Mouse (Mus musculus) heart, postnatal 14 days (tissue): ENCODE data around the gene Lrrc15. TPM values are rescaled to one million over a fixed set of nuclear protein-coding genes. Genes with fewer than 3 reads are reported as not detected.

Experiments used
- DNase-seq, 2 experiments: peaks; one replicate each; pipeline ENCODE4 v3.0.0; 2021 to 2022
- intact Hi-C: fragments of 180-260 bp; cut with DNase I; formaldehyde crosslinking; loops from one replicate; pipeline ENCODE4 v1.15.1; 2025
- total RNA-seq, 2 experiments: library from RNA; stranded (reverse); gene quantifications; 2 replicates each; pipeline ENCODE4 v1.2.3; 2021

Lrrc15 gene
- total RNA-seq, 2 experiments from 2014 or later: 0.29 to 0.33 TPM

DNA sequence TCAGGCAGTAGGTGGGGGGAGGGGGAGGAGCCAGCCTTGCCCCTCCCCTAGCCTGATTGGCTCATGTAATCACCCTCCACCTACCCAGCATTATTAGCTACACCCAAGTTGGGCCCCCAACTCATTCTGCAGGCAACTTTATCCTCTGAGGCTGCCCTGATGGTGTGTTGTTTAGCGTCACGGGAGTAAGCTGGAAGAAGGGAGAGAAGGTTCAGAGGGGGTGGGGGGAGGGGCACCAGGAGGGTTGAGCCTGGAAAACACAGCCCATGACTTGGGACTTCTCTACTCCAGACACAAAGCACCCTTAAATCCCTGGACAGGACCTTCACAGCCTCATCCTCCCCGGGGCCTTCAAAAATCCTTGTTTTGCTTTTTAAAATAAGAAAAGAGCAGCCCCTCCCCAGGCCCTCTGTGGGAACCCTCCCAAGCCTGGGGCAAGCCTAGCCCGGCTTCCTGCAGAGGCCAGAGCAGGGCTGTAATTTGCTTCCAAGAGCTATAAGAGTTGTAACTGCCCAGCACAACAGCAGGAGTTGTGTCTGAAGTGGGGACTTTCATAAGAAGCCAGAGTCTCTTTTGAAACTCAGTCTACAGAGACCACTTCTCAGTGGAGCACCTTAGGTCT is 2.3 kb downstream of the Lrrc15 start:
- DNase-seq: no peak
- intact Hi-C loops: no loop called here

DNA sequence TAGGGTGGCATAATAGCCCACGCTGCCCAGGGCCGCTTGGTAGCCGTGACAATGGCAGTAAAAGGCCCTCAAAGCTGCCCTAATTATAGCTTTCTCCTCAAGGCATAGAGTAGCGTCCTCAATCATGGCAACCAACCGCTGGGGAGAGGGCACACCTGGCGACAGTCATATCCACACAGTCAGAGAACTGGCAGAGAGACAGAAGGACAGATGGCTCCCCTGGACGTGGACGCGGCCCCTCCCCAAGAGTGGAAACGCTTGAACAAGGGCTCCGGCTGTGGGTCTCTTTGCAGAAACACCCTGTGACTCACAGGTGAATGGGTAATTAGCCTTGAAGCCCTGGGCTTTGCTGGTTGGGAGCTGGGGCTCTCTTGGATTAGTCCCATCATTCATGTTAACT is 4.7 kb downstream of the Lrrc15 start:
- intact Hi-C loops: no loop called here
- DNase-seq: no peak

DNA sequence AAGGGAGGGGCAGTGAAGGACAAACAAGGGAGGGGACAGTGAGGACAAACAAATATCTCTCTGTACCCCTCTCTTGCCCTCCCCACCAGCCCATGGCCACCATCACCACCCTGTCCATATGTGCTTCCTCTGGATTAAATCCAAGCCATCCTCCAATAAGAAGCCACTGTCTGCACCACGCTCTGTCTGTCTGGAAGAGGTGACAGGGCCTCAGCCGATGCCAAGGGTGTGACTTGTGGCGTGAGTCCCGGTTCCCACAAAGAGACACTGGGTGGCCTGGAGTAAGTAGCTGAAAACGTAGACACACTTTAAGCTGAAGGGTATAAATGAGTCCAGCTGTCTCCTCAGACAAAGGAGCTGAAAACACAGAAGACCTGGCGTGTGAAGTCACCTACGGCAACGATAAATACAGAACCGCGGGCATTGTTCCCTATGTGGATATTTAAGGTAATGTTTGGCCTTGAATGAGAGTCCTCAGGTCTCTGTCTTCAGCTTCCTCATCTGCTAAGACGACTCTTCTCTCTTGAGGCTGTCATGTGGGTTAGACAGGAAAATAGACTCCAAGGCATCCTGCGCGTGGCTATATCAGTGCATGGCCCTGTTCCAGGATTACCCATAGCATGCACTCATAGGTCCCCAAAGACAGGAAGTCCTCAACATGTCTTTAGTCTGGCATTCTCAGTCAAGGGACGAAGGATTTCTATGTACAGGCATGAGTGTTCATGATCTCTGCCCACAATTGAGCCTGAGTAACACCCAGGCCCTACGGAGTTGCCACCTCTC is 7.3 kb downstream of the Lrrc15 start:
- intact Hi-C loops: no loop called here
- DNase-seq: no peak

DNA sequence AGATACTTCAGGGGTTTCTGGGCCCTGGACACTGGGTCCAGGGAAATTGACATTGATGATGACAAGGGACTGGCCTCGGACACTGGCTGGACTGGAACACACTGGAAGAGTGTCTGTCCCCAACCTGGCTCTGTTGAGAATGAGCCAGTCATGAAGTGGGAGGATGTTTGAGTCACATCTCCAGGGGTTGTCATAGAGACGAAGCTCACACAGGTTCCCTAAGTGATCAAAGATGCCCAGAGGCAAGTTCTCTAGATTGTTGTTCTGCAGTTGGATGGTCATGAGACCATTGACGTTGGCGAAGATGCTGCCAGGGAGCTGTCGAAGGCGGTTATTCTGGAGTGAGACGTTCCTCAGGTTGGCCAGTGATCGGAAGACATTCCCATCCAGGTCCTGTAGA is 10.0 kb downstream of the Lrrc15 start:
- intact Hi-C loops: no loop called here
- no peak for DNase-seq

DNA sequence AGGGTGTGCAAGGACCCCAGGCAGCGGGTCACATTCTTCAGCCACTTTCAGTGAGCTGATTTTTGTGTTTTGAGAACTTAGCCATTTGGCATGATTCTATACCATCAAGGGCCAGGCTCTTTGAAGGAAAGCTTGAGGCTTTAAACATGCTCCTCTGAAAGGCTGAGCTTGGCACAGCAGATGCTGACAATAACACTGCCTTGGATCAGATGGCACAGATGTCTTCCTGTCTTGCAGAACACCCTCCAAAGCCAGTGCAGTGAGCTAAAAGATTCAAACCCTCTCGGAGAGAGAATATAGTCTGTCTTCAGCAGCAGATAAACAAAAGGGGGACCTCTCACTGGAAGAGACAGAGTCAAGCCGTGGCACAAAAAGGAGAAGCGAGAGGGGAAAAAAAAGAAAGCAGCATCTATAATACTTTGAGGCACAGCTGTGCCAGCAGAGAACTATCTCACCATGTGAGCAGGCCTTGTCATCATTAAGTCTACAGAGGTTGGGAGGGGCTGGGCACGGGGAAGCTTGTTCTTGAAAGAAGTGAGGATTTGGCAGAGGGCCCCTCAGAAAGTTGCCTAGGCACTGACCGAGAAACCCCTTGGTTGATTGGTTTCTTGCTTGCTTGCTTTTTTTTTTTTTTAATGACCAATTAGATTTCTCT is 11.0 kb downstream of the Lrrc15 start:
- no peak for DNase-seq
- intact Hi-C loops: no loop called here

DNA sequence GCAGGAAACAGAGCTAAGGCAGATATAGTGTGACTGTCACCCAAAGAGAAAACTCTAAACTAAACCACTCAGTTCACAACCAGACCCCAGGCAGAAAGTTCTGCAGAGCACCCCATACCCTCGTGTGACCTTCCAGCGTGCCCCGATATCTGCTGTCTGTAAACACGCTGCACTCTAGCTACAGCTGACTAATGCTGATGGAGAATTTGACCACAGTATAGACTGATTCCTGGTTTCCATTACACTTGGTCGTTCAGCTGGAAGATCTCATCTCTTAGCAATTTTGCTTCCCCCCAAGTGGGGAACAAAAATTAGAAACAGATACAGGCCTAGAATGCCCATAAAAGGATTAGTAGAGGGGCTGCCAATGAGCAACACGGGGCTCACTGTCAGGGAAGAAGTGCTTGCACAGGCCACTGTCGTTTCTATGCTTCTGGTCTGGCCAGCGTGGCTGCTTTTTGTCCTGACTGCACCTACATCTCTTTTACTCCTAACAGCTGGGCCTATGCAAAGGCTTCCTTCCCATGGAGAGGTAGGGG is 11.8 kb downstream of the Lrrc15 start:
- intact Hi-C loops: no loop called here
- DNase-seq: no peak

DNA sequence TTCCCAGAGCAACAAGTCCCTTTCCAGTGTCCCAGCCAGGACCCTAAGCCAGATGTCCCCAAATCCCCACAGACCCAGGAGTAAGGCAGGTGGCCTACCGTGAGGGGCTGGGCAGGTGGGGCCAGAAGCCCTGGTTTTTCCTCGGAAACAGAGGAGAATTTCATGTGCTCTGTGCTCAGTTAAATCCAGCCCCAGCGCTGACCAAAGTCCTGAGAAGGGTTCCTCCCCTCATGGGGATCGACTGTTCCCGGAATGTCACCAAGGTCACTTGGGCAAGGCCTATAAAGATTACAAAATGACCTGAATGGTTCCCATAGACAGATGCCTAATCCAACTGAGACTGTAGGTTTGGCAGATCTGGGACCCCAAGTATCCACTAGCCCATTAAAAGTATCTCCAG is 15.7 kb downstream of the Lrrc15 start, which contains the start of gene Cpn2:
TSS of gene Cpn2 (minus strand) at position 141 of the 400 bp plus-strand sequence.
- no peak for DNase-seq
- intact Hi-C loops: no loop called here

DNA sequence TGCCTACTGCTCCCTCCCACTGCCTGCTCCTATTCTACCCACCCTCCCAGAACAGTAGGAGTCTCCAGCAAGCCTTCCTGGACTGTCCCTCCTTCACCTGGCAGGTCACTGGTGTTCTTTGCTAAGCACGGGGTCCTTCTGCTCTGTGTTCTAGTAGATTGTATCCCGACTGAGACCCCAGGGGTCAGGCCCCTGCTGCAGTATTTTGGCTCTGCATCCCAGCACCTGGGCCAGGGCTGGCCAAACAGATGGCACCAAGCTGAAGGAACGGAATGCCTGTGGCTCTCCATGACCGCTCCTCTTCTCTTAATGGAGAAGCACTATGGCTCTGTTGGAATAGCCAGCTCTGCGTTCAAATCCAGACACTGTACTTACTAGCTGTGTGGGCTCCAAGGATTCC is 16.5 kb downstream of the Lrrc15 start:
- intact Hi-C loops: no loop called here
- DNase-seq: no peak

DNA sequence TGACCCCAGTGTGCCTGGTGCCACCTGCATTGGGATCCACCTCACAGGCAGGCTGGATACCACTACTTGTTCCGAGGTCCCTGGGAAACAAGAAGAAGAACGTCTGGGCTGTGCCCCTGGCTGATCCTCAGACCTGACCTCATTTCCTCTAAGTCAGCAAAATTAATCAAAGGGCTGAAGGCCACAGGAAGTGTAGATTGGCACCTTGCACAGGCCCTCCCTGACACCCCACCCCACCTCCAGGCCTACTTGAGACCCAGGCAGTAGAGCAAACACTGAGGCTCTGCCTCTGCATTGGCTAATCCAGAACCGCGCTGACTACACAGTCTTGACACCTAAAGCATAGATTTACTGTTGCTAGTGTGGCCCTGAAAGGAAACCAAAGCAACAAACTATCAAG is 17.4 kb downstream of the Lrrc15 start:
- intact Hi-C loops: no loop called here

DNA sequence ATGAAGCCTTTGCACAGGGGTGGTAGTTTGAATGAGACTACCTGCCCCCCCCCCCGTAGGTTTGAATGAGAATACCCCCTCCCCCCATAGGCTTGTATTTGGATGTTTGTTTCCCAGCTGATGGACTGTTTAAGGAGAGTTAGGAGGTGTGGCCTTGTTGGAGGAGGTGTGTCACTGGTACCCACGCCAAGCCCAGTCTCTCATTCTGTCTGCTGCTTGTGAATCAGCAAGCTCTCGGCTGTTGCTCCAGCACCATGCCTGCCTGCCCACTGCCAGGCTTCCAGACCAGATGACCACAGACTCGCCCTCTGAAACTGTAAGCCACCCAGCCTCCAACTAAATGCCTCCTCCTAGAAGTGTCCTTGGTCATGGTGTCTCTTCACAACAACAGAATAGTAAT is 19.9 kb downstream of the Lrrc15 start:
- DNase-seq: no peak
- intact Hi-C loops: loop anchor here (5.0 kb wide), 1 partner anchor 249 kb away; no protein-coding TSS in a partner anchor

More for the DNA sequence above, 17.4 kb downstream of the Lrrc15 start:
- no peak for DNase-seq

DNA sequence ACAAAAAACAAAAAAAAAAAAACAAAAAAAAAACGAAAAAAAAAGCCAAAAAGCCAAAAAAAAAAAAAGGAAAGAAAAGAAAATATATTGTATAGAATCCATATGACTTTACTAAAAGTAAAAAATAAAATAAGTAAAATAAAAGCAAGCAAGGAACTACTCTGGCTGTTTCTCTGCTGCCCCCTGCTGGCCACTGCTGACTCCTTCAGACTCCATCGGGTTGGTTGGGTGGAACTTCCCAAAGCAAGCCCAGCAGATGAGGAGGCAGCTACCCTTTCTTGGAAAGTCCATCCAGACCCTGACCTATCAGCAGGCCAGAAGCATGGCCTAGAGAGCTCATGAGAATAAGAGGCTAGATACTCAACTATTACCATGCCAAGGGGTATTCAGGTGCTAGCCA is 20.4 kb downstream of the Lrrc15 start:
- intact Hi-C loops: loop anchor here (5.0 kb wide), 1 partner anchor 250 kb away; no protein-coding TSS in a partner anchor

DNA sequence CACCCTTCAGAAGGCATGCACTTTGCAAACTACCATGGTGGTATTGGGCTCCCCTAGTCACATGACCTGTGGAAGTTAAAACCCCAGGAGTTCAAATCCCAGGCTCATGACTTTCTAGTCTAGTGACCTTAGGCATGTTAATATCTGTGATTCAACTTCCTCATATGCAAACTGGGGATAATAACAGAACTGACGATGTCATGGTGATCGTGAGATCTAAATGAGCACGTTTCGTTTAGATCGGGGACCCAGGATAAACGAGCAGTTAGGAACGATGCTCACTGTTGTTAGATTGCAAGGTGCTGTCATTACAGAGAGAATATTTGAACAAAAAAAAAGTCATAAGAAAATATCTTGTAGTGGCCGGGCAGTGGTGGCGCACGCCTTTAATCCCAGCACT is 20.9 kb downstream of the Lrrc15 start:
- intact Hi-C loops: loop anchor here (5.0 kb wide), 1 partner anchor 250 kb away; no protein-coding TSS in a partner anchor
- DNase-seq: no peak

More for the DNA sequence above, 20.4 kb downstream of the Lrrc15 start:
- peak; percentile 76 to 81 for DNase-seq

DNA sequence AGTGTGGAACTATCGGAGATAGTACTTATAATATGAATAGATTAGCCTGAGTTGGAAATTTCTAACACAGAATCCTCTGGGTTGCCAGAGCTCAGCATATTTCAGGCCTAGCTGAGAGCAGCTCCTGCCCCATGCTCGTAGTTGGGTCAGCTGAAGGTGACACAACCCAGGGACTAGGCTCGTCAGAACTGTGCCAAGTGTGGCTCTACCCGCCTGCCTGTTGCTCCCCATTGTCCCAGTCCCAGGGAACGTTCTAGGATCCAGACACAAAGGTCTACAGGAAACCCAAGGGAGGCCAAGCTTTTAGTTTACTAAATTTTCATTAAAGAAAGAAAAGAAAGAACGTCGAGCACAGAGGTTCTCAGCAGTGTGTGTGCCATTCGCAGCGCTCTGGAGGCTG is 21.7 kb downstream of the Lrrc15 start:
- no peak for DNase-seq
- intact Hi-C loops: loop anchor here (5.0 kb wide), 1 partner anchor 251 kb away; no protein-coding TSS in a partner anchor

DNA sequence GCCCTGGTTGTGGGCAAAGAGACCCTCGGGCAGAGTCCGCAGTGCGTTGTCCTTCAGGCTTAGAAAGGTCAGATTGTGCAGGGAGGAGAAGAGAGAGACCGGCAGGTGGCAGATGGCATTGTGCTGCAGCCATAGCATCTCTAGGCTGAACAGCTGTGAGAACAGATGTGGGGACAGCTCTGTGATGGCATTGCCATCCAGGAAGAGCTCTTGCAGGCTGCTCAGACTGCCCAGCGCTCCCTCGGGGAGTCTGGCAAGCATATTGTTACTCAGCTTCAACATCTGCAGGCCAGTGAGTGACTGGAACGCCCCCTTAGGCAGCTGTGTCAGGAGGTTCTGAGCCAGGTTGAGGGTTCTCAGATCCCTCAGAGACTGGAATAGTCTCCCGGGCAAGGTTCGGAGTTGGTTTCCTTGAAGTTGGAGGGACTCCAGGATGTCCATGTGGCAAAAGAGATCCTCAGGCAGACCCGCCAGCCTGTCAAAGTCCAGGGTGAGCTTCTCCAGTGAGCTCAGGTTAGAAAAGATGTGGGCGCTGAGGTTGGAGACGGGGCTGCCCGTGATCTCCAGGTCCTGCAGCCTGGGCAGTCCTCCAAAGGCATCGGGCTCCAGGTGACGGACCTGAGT is 22.9 kb downstream of the Lrrc15 start:
- intact Hi-C loops: loop anchor here (5.0 kb wide), 1 partner anchor 252 kb away; no protein-coding TSS in a partner anchor

DNA sequence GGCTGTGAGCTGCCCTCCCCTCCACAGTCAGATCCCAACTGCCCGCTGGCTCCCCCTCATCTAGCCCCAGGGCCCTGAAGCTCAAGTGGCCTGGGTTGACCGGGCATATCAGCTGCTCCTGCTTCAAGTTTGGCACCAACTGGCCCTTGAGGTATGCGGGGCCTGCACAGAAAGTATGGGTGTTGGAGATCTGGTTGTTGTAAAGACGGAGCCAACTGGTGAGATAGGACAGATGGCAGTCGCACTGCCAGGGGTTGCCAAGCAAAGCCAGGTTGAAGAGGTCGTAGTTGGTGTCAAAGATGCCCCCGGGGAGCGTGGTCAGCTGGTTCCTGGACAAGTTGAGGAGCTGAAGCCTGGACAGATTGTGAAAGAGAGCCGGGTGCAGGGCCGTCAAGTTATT is 23.6 kb downstream of the Lrrc15 start:
- intact Hi-C loops: loop anchor here (10.0 kb wide), 1 partner anchor 1095 kb away; no protein-coding TSS in a partner anchor
- peak; percentile 20 to 52 for DNase-seq

More for the DNA sequence above, 22.9 kb downstream of the Lrrc15 start:
- no peak for DNase-seq

DNA sequence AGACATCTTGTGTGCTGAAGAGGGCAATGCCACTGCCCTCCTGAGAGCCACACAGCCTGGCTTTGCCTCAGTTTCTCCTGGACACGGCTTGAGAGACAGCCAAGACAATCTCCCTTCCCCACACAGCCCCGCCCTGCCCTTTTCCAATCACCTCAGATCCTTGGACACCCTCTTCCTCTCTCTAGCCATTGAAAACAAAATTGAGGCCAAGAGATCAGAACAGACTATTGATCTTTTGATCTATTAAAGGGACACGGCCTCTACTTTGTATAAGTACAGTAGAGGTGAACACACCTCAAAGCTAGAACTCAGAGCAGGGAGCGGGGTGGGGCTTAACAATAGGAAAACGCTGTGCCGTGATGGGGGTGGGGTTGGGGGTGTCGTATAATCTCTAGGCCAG is 24.6 kb downstream of the Lrrc15 start:
- intact Hi-C loops: loop anchor here (10.0 kb wide), 1 partner anchor 1096 kb away; no protein-coding TSS in a partner anchor
- no peak for DNase-seq

DNA sequence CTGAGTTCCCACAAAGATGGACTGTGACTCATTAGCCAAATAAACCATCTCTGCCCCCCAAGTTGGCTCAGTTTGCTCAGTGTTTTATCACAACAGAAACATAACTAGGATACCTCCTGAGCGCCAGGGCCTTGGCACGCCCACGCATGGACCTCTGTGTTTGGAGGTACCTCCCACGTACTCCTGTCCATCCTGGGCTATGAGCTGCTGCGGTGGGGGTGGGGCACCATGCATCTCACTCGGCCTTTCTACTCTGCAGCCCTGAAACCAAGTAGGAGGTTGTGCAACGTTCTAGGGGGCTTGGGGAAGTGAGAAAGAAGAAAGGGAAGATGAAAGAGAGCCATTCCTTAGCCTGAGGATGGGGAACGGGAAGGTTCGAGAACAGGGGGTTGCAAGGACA is 25.3 kb downstream of the Lrrc15 start:
- no peak for DNase-seq
- intact Hi-C loops: loop anchor here (10.0 kb wide), 1 partner anchor 1097 kb away; no protein-coding TSS in a partner anchor

DNA sequence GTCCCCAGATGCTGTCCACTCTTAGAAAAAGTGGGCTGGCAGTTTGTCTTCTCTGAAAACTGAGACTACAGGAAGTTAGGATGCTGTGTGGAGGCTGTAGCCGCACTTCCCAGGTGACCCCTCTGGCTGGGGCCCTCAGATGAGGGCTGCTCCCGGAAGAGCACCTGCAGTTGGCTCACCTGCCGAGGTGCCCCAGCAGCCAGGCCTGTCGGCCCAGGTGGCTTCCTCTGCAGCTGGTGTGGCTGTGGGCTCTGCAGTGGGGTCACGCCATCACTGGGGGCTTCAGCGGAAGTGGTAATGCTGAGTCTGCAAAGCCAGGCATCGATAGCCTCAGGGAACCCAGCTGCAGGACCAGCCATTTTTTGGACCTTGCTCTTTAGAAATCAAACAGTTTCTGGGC is 28.0 kb downstream of the Lrrc15 start:
- DNase-seq: no peak
- intact Hi-C loops: loop anchor here (10.0 kb wide), 1 partner anchor 1100 kb away; no protein-coding TSS in a partner anchor

DNA sequence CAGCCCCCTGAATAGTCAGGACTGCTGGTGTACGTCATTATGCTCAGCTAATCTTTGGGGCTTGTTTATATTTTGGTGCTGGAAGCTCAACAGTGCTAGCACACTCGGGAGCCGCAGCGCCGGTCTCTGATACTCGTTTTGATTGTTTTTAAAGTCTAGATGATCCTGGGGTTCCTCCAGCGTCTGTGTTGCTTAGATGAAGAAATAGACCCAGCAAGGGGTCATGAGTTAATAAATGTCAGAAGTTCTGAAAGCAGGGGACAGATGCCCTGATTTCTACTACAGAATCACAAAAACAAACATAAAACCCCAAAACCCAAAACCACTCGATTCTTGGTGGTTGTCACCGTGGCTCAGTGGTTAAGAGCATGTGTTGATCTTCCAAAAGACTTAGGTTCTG is 29.2 kb downstream of the Lrrc15 start:
- no peak for DNase-seq
- intact Hi-C loops: loop anchor here (2.0 to 10.0 kb wide), 4 partner anchors 61 to 1101 kb away; no protein-coding TSS in a partner anchor

DNA sequence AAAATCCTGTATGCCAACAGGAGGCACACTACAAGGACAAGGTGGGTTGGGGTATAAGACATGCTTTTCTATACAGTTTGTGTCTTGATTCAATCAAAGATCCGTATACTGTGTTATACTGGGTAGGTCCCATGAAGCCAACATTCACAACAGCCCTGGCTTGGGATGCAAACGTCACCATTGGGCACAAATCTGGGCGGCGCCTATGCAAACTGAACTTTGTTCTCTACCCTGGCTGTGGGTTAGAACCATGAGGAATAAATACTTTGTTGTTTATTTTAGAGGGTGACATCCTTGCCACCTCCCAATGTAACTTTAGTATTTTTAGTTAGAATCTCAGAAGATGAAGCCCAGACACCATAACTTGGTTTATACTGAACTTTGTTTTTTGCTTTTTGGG is 29.7 kb downstream of the Lrrc15 start:
- intact Hi-C loops: loop anchor here (2.0 to 10.0 kb wide), 4 partner anchors 61 to 1101 kb away; no protein-coding TSS in a partner anchor

More for the DNA sequence above, 29.7 kb downstream of the Lrrc15 start:
- no peak for DNase-seq
